Mouse (Mus musculus): ENCODE measurements around the gene Mettl22.

DNA sequence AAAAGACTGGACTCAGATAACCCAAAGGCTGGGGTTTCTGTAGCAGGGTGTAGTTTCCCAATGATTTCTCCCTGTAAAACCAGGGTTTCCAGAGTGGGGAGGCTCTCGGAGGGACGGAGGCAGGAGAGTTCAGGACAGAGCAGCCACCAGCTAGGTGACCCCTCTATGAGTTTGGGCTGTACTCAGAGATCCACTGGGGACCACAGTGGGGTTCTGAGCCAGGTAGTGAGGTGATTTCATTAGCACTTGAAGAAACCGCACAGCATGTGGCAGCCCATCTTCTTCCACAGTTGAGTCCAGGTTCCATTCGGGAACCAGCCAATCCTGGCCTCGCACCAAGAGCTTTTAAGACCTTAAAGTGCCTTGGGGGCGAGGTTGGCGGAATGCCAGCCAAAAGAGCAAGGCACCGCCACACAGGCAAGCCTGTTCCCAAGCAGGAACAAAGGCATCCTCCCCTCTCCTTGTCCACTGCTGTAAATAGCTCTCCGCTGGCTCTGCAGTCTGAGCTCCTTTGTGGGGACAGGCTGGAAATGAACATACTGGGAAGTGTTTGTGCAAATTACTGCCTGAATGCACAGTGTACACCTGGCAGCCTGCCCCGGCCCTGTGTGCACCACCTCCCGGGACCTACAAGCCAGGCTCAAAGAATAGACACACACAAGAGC, 53.0 kb downstream of the Mettl22 start:
- TF ChIP-seq CTCF (conservative IDR thresholded peaks at IDR 0.05; ENCODE audit: low read length) (no peak), NANOG (IDR thresholded peaks at IDR 0.05; ENCODE audit: borderline replicate concordance, low read length) (no peak)
